Mouse (Mus musculus) embryonic facial prominence, embryonic 13.5 days (tissue): Measurements from ENCODE around the gene Naa15. TPM values are rescaled to one million over a fixed set of nuclear protein-coding genes. Genes with fewer than 3 reads are reported as not detected.
A peak's percentile ranks its signal among the peaks of the same experiment; 100 is the strongest.

ENCODE experiments used
- ATAC-seq: fragments of 200-750 bp; cut with Nextera tagmentation; 2 replicates; pipeline ENCODE4 v1.8.0; 2017; ENCODE audit warnings: low read depth; ENCODE audit not compliant: insufficient number of reproducible peaks, insufficient read depth, low FRiP score, low TSS enrichment
- H3K27ac ChIP-seq: fragments of 300-500 bp; sonication (generic); 2 replicates; pipeline ENCODE4 v1.5.1; 2015; ENCODE audit warnings: moderate library complexity, mild to moderate bottlenecking, inconsistent platforms
- H3K27me3 ChIP-seq: fragments of 300-500 bp; sonication (generic); 2 replicates; pipeline ENCODE4 v1.6.1; 2015; ENCODE audit warnings: mild to moderate bottlenecking, inconsistent platforms
- H3K36me3 ChIP-seq: fragments of 300-500 bp; sonication (generic); 2 replicates; pipeline ENCODE4 v1.6.1; 2015; ENCODE audit warnings: mild to moderate bottlenecking, inconsistent platforms
- H3K4me1 ChIP-seq: fragments of 300-500 bp; sonication (generic); 2 replicates; pipeline ENCODE4 v1.6.1; 2015; ENCODE audit warnings: inconsistent platforms
- H3K4me2 ChIP-seq: fragments of 300-500 bp; sonication (generic); 2 replicates; pipeline ENCODE4 v1.6.1; 2015; ENCODE audit warnings: moderate library complexity, mild to moderate bottlenecking, inconsistent platforms
- H3K4me3 ChIP-seq: fragments of 300-500 bp; sonication (generic); 2 replicates; pipeline ENCODE4 v1.5.1; 2015; ENCODE audit warnings: mild to moderate bottlenecking, inconsistent platforms
- H3K9ac ChIP-seq: fragments of 300-500 bp; sonication (generic); 2 replicates; pipeline ENCODE4 v1.6.1; 2015; ENCODE audit warnings: mild to moderate bottlenecking, inconsistent platforms
- H3K9me3 ChIP-seq: fragments of 300-500 bp; sonication (generic); 2 replicates; pipeline ENCODE4 v1.6.1; 2016; ENCODE audit warnings: inconsistent platforms
- WGBS: fragments of 180-500 bp; shearing (Covaris S2); methylation state at CpG from one replicate; pipeline ENCODE4 v1.1.7; 2015; ENCODE audit warnings: mixed read lengths; 5-methylcytosine and 5-hydroxymethylcytosine counted together
- polyA plus RNA-seq: library from polyadenylated mRNA; unstranded; fragments of >200 nt; fragmentation: Nextera tagmentation; extraction: Ambion mirVana; gene quantifications from 2 replicates; pipeline ENCODE4 v1.2.1, GENCODE M21; 2015

The Naa15 gene
- polyA plus RNA-seq, 1 experiment from 2014 or later: 61.9 TPM

- Histone ChIP-seq H3K27me3 (no peaks in the 10 kb centered on the region), H3K9ac (no peak overlapping the region), H3K36me3 (peaks cover 16% of the 10 kb centered on the region; the same call in 1 of the 2 replicates), H3K9me3 (no peaks in the 10 kb centered on the region), H3K4me3 (no peak overlapping the region), H3K27ac (no peak overlapping the region), H3K4me1 (no peaks in the 10 kb centered on the region), H3K4me2 (no peak overlapping the region)
- ATAC-seq: no peak
- WGBS: 86% methylated on average over 3 of the region's 3 CpGs
Measured at GRCm38 (mm10) chr3:51434871-51435595, 20.1 kb downstream of the Naa15 start.

GRCm38 (mm10) chr3:51468530-51468929, 53.6 kb downstream of the Naa15 start:
- H3K4me2 ChIP-seq: no peak overlapping the region
- H3K27ac ChIP-seq: no peak overlapping the region
- 84% methylated on average over 2 of the region's 2 CpGs for WGBS
- H3K27me3 ChIP-seq: no peaks in the 10 kb centered on the region
- H3K4me1 ChIP-seq: no peaks in the 10 kb centered on the region
- H3K9me3 ChIP-seq: no peaks in the 10 kb centered on the region
- ATAC-seq: no peak
- no peak overlapping the region for H3K9ac ChIP-seq
- H3K36me3 ChIP-seq: peaks cover 79% of the 10 kb centered on the region
- H3K4me3 ChIP-seq: no peak overlapping the region

GRCm38 (mm10) chr3:51475706-51476105, 60.8 kb downstream of the Naa15 start:
- no peaks in the 10 kb centered on the region for H3K9me3 ChIP-seq
- H3K9ac ChIP-seq: no peak overlapping the region
- H3K4me1 ChIP-seq: 0 out of 2 replicates have a peak, but pooled peaks cover 2% of the 10 kb centered on the region
- no peak for ATAC-seq
- no peaks in the 10 kb centered on the region for H3K27me3 ChIP-seq
- WGBS: 70% methylated on average over 4 of the region's 4 CpGs
- no peak overlapping the region for H3K4me3 ChIP-seq
- peaks cover 33% of the 10 kb centered on the region for H3K36me3 ChIP-seq
- H3K4me2 ChIP-seq: no peak overlapping the region
- no peak overlapping the region for H3K27ac ChIP-seq

- WGBS: 47% methylated on average over 2 of the region's 2 CpGs
- Histone ChIP-seq H3K4me2 (no peak overlapping the region), H3K27me3 (no peaks in the 10 kb centered on the region), H3K27ac (no peak overlapping the region), H3K36me3 (no peaks in the 10 kb centered on the region), H3K4me3 (no peak overlapping the region), H3K9ac (no peak overlapping the region), H3K9me3 (no peaks in the 10 kb centered on the region), H3K4me1 (peaks cover 9% of the 10 kb centered on the region; the same call in 1 of the 2 replicates)
- ATAC-seq: no peak
Measured at GRCm38 (mm10) chr3:51479893-51480292, 64.9 kb downstream of the Naa15 start.

- H3K4me3 ChIP-seq: no peak overlapping the region
- peaks cover 19% of the 10 kb centered on the region for H3K4me1 ChIP-seq
- no peak overlapping the region for H3K27ac ChIP-seq
- H3K36me3 ChIP-seq: no peaks in the 10 kb centered on the region
- no peak for ATAC-seq
- no peaks in the 10 kb centered on the region for H3K9me3 ChIP-seq
- H3K27me3 ChIP-seq: no peaks in the 10 kb centered on the region
- no peak overlapping the region for H3K9ac ChIP-seq
- H3K4me2 ChIP-seq: no peak overlapping the region
Measured at GRCm38 (mm10) chr3:51481059-51481458, 66.1 kb downstream of the Naa15 start.

- no peak overlapping the region for H3K9ac ChIP-seq
Measured at GRCm38 (mm10) chr3:51481881-51482280, 66.9 kb downstream of the Naa15 start.

GRCm38 (mm10) chr3:51482781-51483180, 67.8 kb downstream of the Naa15 start:
- Histone ChIP-seq H3K36me3 (peaks cover 5% of the 10 kb centered on the region; the same call in 1 of the 2 replicates), H3K27me3 (no peaks in the 10 kb centered on the region), H3K9ac (peak overlapping the region; percentile 92; the same call in 1 of the 2 replicates), H3K9me3 (no peaks in the 10 kb centered on the region), H3K4me2 (peak overlapping the region; percentile 76), H3K27ac (peak overlapping the region; percentile 95; the same call in 1 of the 2 replicates), H3K4me3 (peak overlapping the region; percentile 84), H3K4me1 (peaks cover 22% of the 10 kb centered on the region)
- ATAC-seq: no peak
- 69% methylated on average over 3 of the region's 3 CpGs for WGBS

More at GRCm38 (mm10) chr3:51481881-51482280, 66.9 kb downstream of the Naa15 start:
- WGBS: 60% methylated on average over 3 of the region's 3 CpGs
- Histone ChIP-seq H3K4me3 (no peak overlapping the region), H3K9me3 (no peaks in the 10 kb centered on the region), H3K4me2 (no peak overlapping the region), H3K4me1 (peaks cover 22% of the 10 kb centered on the region), H3K27me3 (no peaks in the 10 kb centered on the region), H3K36me3 (peaks cover 5% of the 10 kb centered on the region; the same call in 1 of the 2 replicates), H3K27ac (no peak overlapping the region)
- no peak for ATAC-seq

GRCm38 (mm10) chr3:51483741-51484359, 68.9 kb downstream of the Naa15 start, which contains the start of gene Rab33b:
Gene Rab33b, plus strand, starts transcription at chr3:51483920.
- ATAC-seq: peak; percentile 96
- Histone ChIP-seq H3K4me1 (peaks cover 22% of the 10 kb centered on the region), H3K9me3 (no peaks in the 10 kb centered on the region), H3K36me3 (peaks cover 9% of the 10 kb centered on the region; the same call in 1 of the 2 replicates), H3K4me2 (peak within 1 kb of the TSS; percentile 76), H3K4me3 (peak within 1 kb of the TSS; percentile 84), H3K27ac (peak within 1 kb of the TSS; percentile 95), H3K27me3 (no peaks in the 10 kb centered on the region), H3K9ac (peak within 1 kb of the TSS; percentile 92)
- WGBS: under 1% methylated on average over 69 of the region's 70 CpGs

GRCm38 (mm10) chr3:51484370-51484769, 69.4 kb downstream of the Naa15 start:
- Histone ChIP-seq H3K4me1 (peaks cover 22% of the 10 kb centered on the region), H3K4me3 (peak overlapping the region; percentile 84), H3K9me3 (no peaks in the 10 kb centered on the region), H3K36me3 (peaks cover 9% of the 10 kb centered on the region; the same call in 1 of the 2 replicates), H3K9ac (peak overlapping the region; percentile 92), H3K27ac (peak overlapping the region; percentile 95), H3K4me2 (peak overlapping the region; percentile 76), H3K27me3 (no peaks in the 10 kb centered on the region)
- peak; percentile 40 for ATAC-seq
- under 1% methylated on average over 33 of the region's 33 CpGs for WGBS

GRCm38 (mm10) chr3:51485347-51485746, 70.4 kb downstream of the Naa15 start:
- peak overlapping the region; percentile 6; the same call in 1 of the 2 replicates for H3K9ac ChIP-seq
- H3K4me1 ChIP-seq: peaks cover 22% of the 10 kb centered on the region
- WGBS: 64% methylated on average over 4 of the region's 4 CpGs
- no peaks in the 10 kb centered on the region for H3K27me3 ChIP-seq
- peak overlapping the region; percentile 76 for H3K4me2 ChIP-seq
- peak overlapping the region; percentile 84 for H3K4me3 ChIP-seq
- H3K36me3 ChIP-seq: peaks cover 9% of the 10 kb centered on the region; the same call in 1 of the 2 replicates
- no peak for ATAC-seq
- H3K9me3 ChIP-seq: no peaks in the 10 kb centered on the region
- no peak overlapping the region for H3K27ac ChIP-seq

GRCm38 (mm10) chr3:51486491-51487195, 71.7 kb downstream of the Naa15 start:
- peaks cover 9% of the 10 kb centered on the region; the same call in 1 of the 2 replicates for H3K36me3 ChIP-seq
- H3K4me3 ChIP-seq: no peak overlapping the region
- no peak for ATAC-seq
- H3K27me3 ChIP-seq: no peaks in the 10 kb centered on the region
- H3K9me3 ChIP-seq: no peaks in the 10 kb centered on the region
- no peak overlapping the region for H3K4me2 ChIP-seq
- WGBS: 92% methylated on average over 4 of the region's 4 CpGs
- H3K9ac ChIP-seq: no peak overlapping the region
- no peak overlapping the region for H3K27ac ChIP-seq
- H3K4me1 ChIP-seq: peaks cover 22% of the 10 kb centered on the region
